Mouse (Mus musculus): Measurements from ENCODE around the gene Car7.

DNA sequence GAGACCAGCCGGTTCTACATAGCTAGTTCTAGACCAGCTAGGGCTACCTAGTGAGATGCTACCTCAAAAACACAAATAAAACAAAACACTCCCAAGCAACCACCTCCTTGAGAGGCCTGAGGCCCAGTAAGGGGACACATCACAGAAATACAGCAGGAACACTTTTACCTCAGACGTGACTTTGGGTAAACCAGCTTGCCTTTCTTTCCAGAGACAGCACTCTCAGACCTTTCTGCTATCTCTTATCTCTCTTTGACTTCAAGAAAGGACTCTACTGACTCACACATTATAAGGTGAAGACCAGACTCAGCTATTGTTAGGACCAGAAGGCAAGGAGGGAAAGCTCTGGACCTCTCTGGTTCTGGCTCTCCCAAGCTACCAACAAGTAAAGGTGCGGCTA is 55.8 kb downstream of the Car7 start:
- no peak for TF ChIP-seq CTCF (IDR thresholded peaks at IDR 0.05; ENCODE audit: extremely low read depth, insufficient read depth, low read length)
- TF ChIP-seq POLR2A (IDR thresholded peaks at IDR 0.05; ENCODE audit: extremely low read depth, insufficient read depth, low read length): no peak
